Mouse (Mus musculus): ENCODE results near the gene Krt10.

Gene Krt10

DNA sequence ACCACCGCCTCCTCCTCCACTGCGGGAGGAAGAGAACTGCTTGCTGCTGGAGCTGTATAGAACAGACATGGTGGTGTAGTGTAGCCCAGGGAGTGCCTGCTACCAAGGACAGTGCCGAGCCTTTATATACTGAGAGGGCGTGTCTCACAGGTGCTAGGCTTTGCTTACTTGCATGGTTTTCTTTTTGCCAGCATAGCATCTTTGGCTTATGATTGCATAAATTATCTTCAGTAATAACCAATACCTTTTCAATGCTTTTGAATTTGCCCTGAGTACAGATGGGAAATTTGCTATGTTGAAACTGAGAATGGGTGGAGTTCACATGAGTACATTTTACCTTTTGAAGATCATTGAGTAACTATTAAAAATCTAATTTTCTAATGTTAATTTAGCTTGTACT lies at the start of gene Krt10:
Gene Krt10 (minus strand): TSS at position 101 of the 400 bp plus-strand sequence.
- DNase-seq (ENCODE audit: low spot score in 2 of 2) = no peak

DNA sequence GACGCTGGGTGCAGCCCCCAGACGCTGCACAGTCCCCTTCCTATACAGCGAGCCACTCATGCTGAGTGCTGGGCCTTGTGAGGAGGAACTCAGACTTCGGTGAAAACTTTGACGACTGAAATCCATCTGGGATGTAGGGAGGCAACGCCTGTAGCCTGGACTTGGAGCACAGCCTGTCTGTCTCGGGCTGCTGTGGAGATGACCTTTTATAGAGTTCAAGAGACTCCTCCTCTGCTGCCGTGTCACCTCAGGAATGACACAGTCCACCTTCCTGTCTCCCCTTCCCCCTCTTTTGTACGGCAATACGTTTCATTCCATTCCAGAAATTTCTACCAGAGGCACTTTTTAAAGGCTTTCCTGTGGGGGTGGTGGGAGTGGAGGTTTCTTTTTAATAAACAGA lies 48.8 kb upstream of the Krt10 start, which contains the start of gene Krt20:
Gene Krt20 (minus strand): TSS at position 179 of the 400 bp plus-strand sequence.
- DNase-seq (ENCODE audit: low spot score in 2 of 2) = no peak

DNA sequence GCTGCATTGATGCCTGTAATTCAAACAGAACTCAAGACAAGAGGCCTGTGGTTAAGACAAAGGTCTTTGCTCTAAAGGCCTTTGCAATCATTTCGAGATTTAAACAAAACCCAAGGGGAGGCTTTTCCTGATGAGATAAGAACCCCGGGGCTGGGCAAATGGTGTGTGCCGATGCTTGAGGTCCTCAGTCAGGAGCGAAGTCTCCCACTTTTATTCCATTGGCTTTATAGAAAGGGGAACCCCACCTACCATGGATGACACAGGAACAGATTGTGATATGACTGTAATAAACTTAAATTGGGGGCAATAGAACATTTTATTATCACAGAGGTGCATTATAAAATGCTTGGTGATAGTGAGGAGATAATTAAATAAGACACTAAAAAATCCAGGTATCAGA lies 47.5 kb upstream of the Krt10 start:
- no peak for DNase-seq (ENCODE audit: low spot score in 2 of 2)

GRCm38 (mm10) chr11:99430670-99431069 lies 41.5 kb upstream of the Krt10 start:
- no peak for DNase-seq (ENCODE audit: low spot score in 2 of 2)

GRCm38 (mm10) chr11:99422159-99422558 lies 33.0 kb upstream of the Krt10 start, which contains the start of gene Krt12:
Gene Krt12 (minus strand): TSS chr11:99422259.
- no peak for DNase-seq (ENCODE audit: low spot score in 2 of 2)

DNA sequence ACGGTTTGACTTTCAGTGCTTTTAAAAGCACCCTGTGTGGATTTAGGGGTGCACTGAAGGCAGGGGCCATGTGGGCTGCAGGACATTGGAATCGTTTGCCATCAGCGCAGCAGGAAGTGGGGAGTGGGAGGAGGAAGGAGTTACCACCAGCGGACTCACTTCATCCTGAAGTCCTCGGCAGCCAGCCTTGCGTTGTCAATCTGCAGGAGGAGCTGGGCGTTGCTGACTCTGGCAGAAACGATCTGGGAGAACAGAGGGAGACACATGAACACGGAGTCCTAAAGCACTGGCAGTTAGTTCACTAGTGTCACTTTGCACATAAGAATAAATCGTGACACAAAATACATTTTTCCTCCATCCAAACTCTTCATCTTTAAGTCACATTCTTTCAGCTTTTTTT lies 31.4 kb upstream of the Krt10 start:
- no peak for DNase-seq (ENCODE audit: low spot score in 2 of 2)

GRCm38 (mm10) chr11:99417819-99418218 lies 28.7 kb upstream of the Krt10 start:
- DNase-seq (ENCODE audit: low spot score in 2 of 2) = no peak

DNA sequence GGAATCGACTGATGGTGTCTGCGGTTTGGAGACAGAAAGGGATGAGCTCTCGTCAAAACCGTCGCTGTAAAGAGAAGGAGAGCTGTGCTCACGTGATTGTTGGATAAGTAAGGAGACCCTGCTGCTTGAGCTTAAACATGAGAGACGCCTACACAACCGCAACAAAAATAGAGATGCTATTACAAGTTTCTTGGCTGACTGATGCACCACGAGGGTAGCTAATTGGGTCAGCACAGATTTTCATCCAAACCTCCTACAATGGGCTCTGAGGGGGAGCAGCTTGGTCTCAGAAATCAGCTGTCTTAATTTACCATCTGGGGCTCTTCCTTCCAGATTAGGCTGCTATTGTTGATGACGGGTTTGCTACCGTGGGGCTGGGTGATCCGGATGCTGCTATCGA lies 27.7 kb upstream of the Krt10 start:
- DNase-seq (ENCODE audit: low spot score in 2 of 2) = no peak

DNA sequence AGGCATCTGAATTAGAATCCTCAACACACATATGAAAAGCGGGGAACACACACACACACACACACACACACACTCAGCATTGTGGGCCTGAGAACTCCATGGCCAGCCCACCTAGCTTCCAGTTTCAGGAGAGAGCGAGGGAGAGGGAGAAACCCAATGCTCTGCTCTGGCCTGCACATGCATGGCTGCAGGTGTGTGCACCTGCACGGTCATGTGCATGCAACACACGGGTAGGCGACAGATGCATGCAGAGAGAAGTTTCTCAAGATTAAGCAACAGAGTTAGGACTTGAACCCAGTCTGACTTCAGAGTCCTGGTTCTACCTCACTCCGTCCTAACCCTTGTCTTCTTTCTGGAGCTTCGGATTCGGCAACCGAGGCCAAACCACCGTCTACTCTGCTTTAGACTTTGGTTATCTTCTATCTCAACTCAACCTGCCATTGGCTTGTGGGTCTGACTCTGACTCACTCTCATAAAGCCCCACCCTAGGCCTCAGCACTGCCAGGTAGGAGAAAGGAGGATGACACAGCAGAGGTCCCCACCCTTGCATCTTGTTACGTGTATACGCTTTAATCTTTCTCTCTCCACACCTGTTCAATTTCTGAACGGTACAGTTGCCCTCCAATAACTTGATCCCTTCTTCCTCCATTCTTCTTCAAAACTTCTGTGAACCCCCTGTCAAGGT lies 25.4 kb upstream of the Krt10 start:
- no peak for DNase-seq (ENCODE audit: low spot score in 2 of 2)

DNA sequence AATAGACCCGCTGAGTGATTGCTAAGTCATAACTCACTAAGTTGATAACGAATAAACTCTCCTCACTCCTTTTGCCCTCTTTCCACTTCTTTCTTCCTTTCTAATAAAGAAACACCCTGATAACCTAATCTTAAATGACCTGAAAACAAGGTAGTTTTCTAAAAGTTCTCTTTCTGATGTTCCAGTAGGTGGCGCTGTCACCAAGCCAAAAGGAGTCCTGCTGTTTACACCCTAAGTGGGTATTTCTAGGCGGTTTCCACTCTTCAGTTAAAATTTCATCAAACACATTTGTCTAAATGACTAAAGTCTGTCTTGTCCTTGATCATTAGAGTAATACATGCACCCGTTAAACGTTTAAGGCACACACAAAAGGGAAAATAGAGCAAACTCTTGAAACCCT lies 24.1 kb upstream of the Krt10 start:
- no peak for DNase-seq (ENCODE audit: low spot score in 2 of 2)

DNA sequence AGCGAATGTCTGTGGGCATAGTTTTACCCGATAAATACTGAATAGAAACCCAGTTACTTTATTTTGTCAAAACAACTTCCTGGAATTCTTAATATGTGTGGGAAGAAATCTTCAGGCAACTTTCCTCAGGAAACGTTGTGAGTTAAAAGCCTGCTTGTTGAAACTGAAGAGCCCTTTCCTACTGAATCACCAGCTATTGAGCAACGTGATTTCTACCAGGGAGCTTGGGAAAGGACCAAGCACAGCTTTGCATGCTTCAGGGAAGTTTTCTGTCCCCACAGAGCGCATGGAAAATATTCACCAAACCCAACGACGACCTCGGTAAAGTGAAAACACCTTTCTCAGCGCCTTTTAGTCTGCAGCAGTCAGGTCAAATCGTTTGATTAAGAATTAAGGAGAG lies 17.0 kb upstream of the Krt10 start:
- no peak for DNase-seq (ENCODE audit: low spot score in 2 of 2)

DNA sequence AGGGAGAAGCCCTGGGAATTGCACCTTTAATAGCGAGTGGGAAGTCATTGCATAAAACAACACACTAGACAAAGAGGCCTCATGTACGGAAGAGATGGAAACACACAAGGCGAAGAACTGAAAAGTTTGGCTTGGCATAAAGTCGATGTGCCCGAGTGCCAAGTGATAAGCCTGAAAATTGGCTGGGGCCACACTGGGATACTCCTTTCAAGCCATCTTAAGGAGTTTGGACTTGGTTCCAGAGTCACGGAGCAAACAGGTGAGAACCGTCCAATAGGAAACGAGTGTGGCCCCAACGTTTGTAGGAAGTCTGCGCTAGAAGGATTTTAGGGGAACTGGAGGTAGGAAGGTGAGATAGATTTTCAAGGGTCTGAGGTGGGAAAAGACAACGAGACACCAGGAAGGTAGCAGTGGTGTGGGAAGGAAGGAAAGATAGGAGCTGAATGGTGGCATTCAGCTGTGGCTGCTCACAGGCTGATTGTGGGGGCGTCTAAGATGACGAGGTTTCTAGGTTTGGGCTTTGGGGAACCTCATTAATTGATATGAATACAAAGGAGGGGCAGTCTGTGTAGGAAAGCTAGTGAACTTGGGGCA lies 10.9 kb upstream of the Krt10 start:
- DNase-seq (ENCODE audit: low spot score in 2 of 2) = no peak

- no peak for DNase-seq (ENCODE audit: low spot score in 2 of 2)
Measured at GRCm38 (mm10) chr11:99398832-99399231, 9.7 kb upstream of the Krt10 start.

GRCm38 (mm10) chr11:99398084-99398483 lies 8.9 kb upstream of the Krt10 start:
- DNase-seq (ENCODE audit: low spot score in 2 of 2) = no peak

- DNase-seq (ENCODE audit: low spot score in 2 of 2) = no peak
Measured at GRCm38 (mm10) chr11:99396661-99397060, 7.5 kb upstream of the Krt10 start.

GRCm38 (mm10) chr11:99396034-99396433 lies 6.9 kb upstream of the Krt10 start:
- no peak for DNase-seq (ENCODE audit: low spot score in 2 of 2)

DNA sequence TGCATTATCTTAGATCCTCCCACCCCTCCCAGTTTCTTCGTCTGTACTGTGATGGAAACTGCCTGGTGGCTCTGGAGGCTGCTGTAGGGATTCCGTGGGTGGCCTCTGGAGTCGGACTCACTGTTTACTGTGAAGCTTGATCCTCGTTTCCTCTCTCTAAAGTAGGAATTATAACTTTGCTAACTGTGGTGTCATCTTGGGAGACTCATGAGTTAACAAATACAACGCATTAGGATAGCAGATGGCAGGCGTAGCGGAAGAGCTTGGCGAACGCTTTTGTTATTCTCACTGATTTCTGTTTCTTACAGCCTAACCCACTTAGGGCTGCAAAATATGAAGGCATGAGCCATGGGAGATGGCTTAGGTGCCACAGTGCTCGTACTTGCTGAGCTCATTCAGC lies 3.3 kb upstream of the Krt10 start:
- no peak for DNase-seq (ENCODE audit: low spot score in 2 of 2)

GRCm38 (mm10) chr11:99391375-99391774 lies 2.2 kb upstream of the Krt10 start:
- DNase-seq (ENCODE audit: low spot score in 2 of 2) = no peak

GRCm38 (mm10) chr11:99390866-99391265 lies 1.7 kb upstream of the Krt10 start:
- DNase-seq (ENCODE audit: low spot score in 2 of 2) = no peak

DNA sequence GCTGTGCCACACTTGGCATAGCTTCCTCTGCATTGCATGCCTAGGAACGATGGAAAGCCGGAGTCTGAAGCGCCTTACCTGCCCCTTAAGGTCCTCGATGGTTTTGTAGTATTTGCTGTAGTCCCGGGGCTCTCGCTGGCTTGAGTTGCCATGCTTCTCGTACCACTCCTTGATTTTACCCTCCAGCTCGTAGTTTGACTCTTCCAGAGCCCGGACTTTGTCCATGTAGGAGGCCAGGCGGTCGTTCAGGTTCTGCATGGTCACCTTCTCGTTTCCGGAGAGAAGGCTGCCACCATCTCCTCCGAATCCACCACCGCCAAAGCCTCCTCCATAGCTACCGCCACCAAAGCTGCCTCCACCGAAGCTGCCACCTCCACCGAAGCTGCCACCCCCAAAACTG lies 503 bp downstream of the Krt10 start:
- DNase-seq (ENCODE audit: low spot score in 2 of 2) = no peak

DNA sequence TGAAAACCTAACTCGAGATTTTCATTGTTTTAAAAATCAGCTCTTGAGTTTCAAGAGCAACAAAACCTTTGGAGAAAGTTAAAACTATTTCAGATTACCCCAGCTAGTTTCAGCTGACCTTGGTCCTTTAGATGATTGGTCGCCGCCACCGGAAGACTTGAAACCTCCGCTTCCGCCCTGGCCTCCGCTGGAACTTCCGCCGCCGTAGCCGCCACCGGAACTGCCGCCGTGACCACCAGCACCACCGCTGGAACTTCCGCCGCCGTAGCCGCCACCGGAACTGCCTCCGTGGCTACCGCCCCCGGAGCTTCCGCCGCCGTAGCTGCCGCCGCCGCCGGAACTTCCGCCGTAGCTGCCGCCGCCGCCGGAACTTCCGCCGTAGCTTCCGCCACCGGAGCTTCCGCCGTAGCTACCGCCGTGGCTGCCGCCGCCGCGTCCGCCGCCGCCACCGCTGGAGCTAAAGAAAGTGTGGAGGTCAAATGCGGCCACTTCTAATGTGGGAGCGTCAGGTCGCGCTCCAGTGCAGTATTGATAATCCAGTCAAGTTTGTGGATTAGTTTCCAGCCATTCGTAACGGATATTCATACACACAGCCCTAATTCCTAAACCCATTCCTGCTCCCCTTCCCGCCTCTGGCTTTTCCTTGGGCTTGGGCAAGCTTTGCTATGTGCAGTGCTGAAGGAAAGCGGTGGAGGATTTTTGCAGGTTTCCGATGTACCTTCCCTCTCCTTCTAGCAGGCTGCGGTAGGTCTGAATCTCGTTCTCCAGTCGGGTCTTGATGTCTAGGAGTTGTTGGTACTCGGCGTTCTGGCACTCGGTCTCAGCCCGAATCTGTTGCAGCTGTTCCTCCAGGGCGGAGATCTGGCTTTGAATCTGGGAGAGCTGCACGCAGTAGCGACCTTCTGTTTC lies 3.1 kb downstream of the Krt10 start:
- peak; percentile 46 to 73 for DNase-seq (ENCODE audit: low spot score in 2 of 2)

DNA sequence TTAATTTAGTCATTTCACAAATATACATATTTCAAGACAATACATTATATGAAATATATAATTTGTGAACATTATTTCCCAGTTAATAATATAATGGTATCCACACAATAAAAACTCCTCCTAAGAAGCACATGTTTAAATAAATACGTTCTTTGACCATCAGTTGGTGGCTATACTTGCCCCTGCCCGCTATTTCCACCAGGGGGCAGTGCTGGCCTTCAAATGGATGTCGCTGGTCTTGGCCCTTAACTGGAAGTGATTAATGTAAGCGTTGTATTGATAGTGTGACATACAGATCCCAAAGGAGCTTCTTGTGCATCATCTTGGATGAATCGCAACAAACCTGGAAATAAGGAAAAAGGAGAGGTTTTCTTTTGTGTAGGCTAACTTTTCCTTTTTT lies 9.6 kb downstream of the Krt10 start:
- DNase-seq (ENCODE audit: low spot score in 2 of 2) = peak in 1 of 2 experiments; percentile 52

DNA sequence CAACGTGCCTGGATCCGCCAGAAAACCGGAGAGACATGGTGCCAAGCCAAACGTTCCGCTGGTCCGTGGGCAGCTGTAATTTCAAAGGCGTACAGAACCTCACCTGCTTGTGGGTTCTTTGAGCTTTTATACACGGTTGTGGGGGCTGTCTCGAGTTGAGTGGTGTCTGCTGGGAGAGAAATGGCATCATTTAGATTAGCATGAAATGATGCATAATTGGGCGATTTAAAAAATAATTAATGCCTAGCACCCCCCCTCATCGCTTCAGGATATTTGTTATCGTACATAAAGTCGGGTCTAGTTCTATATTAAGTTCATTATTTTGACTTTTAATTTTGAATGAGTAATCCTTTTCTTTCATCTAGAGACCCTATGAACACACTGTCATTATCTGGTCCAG lies 14.4 kb downstream of the Krt10 start, which contains the start of gene Krt28:
Gene Krt28 (minus strand): TSS at position 101 of the 400 bp plus-strand sequence.
- DNase-seq (ENCODE audit: low spot score in 2 of 2) = no peak

Measured in spleen, postnatal 14 days (tissue).